Mouse (Mus musculus) bone marrow, adult 2 months (tissue): ENCODE measurements around the gene Nt5c1a.

Experiments used
- CTCF ChIP-seq: fragments of 200-500 bp; IDR thresholded peaks from 2 replicates; pipeline ENCODE4 v1.5.1; 2011; ENCODE audit warnings: low read length, control low read depth; ENCODE audit not compliant: control insufficient read depth, insufficient read depth
- POLR2A ChIP-seq: fragments of 200-500 bp; IDR thresholded peaks from 2 replicates; pipeline ENCODE4 v1.6.1; 2011; ENCODE audit warnings: low read depth, mild to moderate bottlenecking, control low read depth, low read length, borderline replicate concordance; ENCODE audit not compliant: control insufficient read depth

DNA sequence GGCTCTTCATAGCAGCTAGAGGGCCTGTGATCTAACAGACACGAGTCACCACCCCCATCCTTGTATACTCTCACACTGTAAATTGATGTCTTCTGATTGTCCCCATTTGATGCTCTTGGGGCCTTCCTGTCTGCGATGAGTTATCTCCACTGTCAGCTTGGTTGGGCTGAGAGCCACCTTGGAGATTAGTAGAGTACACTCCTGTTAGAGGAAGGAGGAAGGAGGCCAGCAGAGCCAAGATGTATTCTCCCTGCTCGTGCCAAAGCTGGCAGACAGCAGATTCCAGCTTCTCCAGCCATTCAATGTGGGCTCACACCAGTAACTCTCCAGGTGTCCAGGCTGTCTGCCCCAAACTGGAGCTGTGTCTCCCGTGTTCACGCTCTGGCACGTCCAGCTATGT is 40.7 kb upstream of the Nt5c1a start:
- TF ChIP-seq POLR2A = no peak
- no peak for TF ChIP-seq CTCF
